Comparison of ENCODE assay signal across 8 mouse cellular contexts in the genomic region with DNA sequence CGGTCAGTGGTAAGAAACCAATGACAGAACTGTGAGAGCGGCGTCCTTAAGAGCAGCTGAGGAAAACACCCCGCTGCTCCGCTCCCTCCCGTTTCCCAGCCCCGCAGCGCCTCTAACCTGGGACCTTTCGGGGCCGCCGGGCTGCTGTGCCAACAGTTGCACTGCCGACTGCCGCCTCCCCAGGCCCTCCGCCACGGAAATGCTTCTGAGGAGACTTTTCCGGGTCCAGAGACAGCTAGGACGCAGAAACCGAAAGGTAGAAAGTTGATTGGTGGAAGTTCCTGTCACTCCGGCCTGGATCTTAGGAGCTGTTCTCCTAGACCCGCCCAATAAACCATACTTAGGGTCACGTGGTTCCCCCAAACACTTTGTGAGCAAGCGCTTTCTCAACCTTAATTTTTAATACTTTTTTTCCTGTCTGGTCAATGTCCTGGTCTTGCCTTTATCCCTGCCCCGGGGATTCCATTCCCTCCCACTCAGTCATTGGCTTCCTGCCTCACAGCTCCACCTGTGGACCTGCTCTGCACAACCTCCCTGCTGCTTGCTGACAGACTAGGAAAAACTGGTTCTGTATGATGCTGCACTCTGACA. TPM values are rescaled to one million over a fixed set of nuclear protein-coding genes. Genes with fewer than 3 reads are reported as not detected.
DNase-seq lines count a peak whose midpoint lies in the region; ATAC-seq and TF ChIP-seq lines count a peak whose summit lies in the region.
"Not testable (repeated sequence)": the region's sequence is repeated elsewhere in the genome, so short reads cannot be mapped to it uniquely, and the experiment has no call there.

A gene (minus strand): TSS at position 195 of the 591 bp plus-strand sequence.

- H3K27me3 ChIP-seq in CH12.LX (replicated peaks); forebrain, embryonic 11.5 days (ENCODE audit: control insufficient read depth, insufficient read depth, low read length); heart, embryonic 16.5 days (ENCODE audit: control insufficient read depth, insufficient read depth, low read length); liver, embryonic 15.5 days; neural tube, embryonic 12.5 days (replicated peaks): not testable (repeated sequence)

- H3K9me3 ChIP-seq in CH12.LX (replicated peaks; ENCODE audit: low read length); forebrain, embryonic 11.5 days (ENCODE audit: control insufficient read depth, low read length); heart, embryonic 16.5 days (replicated peaks; ENCODE audit: control insufficient read depth, low read length); liver, embryonic 15.5 days (replicated peaks); neural tube, embryonic 12.5 days: not testable (repeated sequence)

- in situ Hi-C loops in CH12.LX (cut with MboI; ENCODE audit: low pct_ligation_motif_present, low pct_unique_long_range_greater_than_20kb, low sequenced_read_pairs), result not testable (repeated sequence)

- not testable (repeated sequence) for H3K4me1 ChIP-seq in CH12.LX (ENCODE audit: control insufficient read depth in 1 of 2, insufficient read depth in 2 of 2); forebrain, embryonic 11.5 days (replicated peaks; ENCODE audit: control insufficient read depth, insufficient read depth, low read length); heart, embryonic 16.5 days (ENCODE audit: control insufficient read depth, insufficient read depth, low read length); liver, embryonic 15.5 days (replicated peaks); neural tube, embryonic 12.5 days

- peak within 1 kb of the TSS; percentile 72 for H3K4me2 ChIP-seq in CH12.LX (ENCODE audit: insufficient read depth, low read depth, poor library complexity, severe bottlenecking)
- H3K4me2 ChIP-seq in forebrain, embryonic 11.5 days (ENCODE audit: low read depth, low read length, severe bottlenecking), result peak within 1 kb of the TSS; percentile 52
- H3K4me2 ChIP-seq in heart, embryonic 16.5 days (ENCODE audit: low read depth, low read length), result peak within 1 kb of the TSS; percentile 66
- H3K4me2 ChIP-seq in liver, embryonic 15.5 days, result peak within 1 kb of the TSS; percentile 69
- peak within 1 kb of the TSS; percentile 55 for H3K4me2 ChIP-seq in neural tube, embryonic 12.5 days (replicated peaks)

- peak within 1 kb of the TSS; percentile 52; the same call in 1 of the 2 replicates for H3K27ac ChIP-seq in CH12.LX (ENCODE audit: insufficient read depth, low read depth)
- not testable (repeated sequence) for H3K27ac ChIP-seq in forebrain, embryonic 11.5 days (ENCODE audit: low read depth, low read length); neural tube, embryonic 12.5 days
- peak within 1 kb of the TSS; percentile 76 for H3K27ac ChIP-seq in heart, embryonic 16.5 days (ENCODE audit: low read length)
- peak within 1 kb of the TSS; percentile 64; the same call in 1 of the 2 replicates for H3K27ac ChIP-seq in liver, embryonic 15.5 days (replicated peaks)

- peak; percentile 79 for TF ChIP-seq POLR2A in CH12.LX (IDR thresholded peaks at IDR 0.05; ENCODE audit: low read depth, low read length)

- peak within 1 kb of the TSS; percentile 54 to 75 (median 64) for H3K4me3 ChIP-seq in CH12.LX (replicated peaks in 1 of 3; ENCODE audit: low read depth in 2 of 3, low read length in 2 of 3, poor library complexity in 1 of 3)
- peak within 1 kb of the TSS; percentile 50 for H3K4me3 ChIP-seq in forebrain, embryonic 11.5 days (ENCODE audit: low read depth, low read length)
- peak within 1 kb of the TSS; percentile 72 for H3K4me3 ChIP-seq in heart, embryonic 16.5 days (ENCODE audit: low read length)
- peak within 1 kb of the TSS; percentile 72 for H3K4me3 ChIP-seq in liver, embryonic 15.5 days (replicated peaks)
- peak within 1 kb of the TSS; percentile 53 for H3K4me3 ChIP-seq in neural tube, embryonic 12.5 days

- peak; percentile 97 for DNase-seq in CH12.LX (ENCODE audit: extremely low read depth)
- DNase-seq in c-Kit-positive CD71-positive TER-119-negative erythroid progenitor cells, embryonic 14.5 days (ENCODE audit: low read depth), result peak; percentile 92
- peak; percentile 86 for DNase-seq in forebrain, embryonic 11.5 days (ENCODE audit: low spot score)
- peak; percentile 97 to 99 for DNase-seq in kidney, postnatal 36 days
- peak; percentile 98 for DNase-seq in telencephalon, adult 2 months (ENCODE audit: low read depth, low spot score)

- TF ChIP-seq RAD21 in CH12.LX (IDR thresholded peaks at IDR 0.05; ENCODE audit: low read depth, low read length), result not testable (repeated sequence)

- not testable (repeated sequence) for H3K79me2 ChIP-seq in CH12.LX (replicated peaks; ENCODE audit: control insufficient read depth, extremely low read depth, insufficient read depth, poor library complexity, severe bottlenecking)

- dilution Hi-C loops in CH12.LX (cut with MboI; ENCODE audit: extremely low pct_ligation_motif_present, extremely low pct_unique_long_range_greater_than_20kb, low sequenced_read_pairs), result not testable (repeated sequence)

- TF ChIP-seq CTCF in CH12.LX (conservative IDR thresholded peaks at IDR 0.05 in 1 of 2, IDR thresholded peaks at IDR 0.05 in 1 of 2; ENCODE audit: low read depth in 2 of 2, low read length in 2 of 2), result peak in 1 of 2 experiments; percentile 25; a peak in 1 of 4 replicates

- 1% methylated on average over 23 of the region's 23 CpGs for WGBS in forebrain, embryonic 11.5 days
- WGBS in heart, embryonic 16.5 days, result under 1% methylated on average over 23 of the region's 23 CpGs
- WGBS in liver, embryonic 15.5 days (ENCODE audit: insufficient replicate concordance), result under 1% methylated on average over 23 of the region's 23 CpGs
- WGBS in neural tube, embryonic 12.5 days, result under 1% methylated on average over 23 of the region's 23 CpGs

- peak within 1 kb of the TSS; percentile 87 for H3K9ac ChIP-seq in CH12.LX (ENCODE audit: insufficient read depth, low read depth)
- H3K9ac ChIP-seq in forebrain, embryonic 11.5 days (ENCODE audit: low read length), result peak within 1 kb of the TSS; percentile 63
- H3K9ac ChIP-seq in heart, embryonic 16.5 days (ENCODE audit: low read length), result peak within 1 kb of the TSS; percentile 81
- peak within 1 kb of the TSS; percentile 69 for H3K9ac ChIP-seq in liver, embryonic 15.5 days
- H3K9ac ChIP-seq in neural tube, embryonic 12.5 days, result peak within 1 kb of the TSS; percentile 60

- ATAC-seq in forebrain, embryonic 11.5 days (replicated peaks; ENCODE audit: low FRiP score), result peak; percentile 100
- ATAC-seq in heart, embryonic 16.5 days (replicated peaks; ENCODE audit: extremely low read depth, insufficient read depth, low FRiP score), result peak; percentile 100
- peak; percentile 99 for ATAC-seq in liver, embryonic 15.5 days (ENCODE audit: insufficient read depth)
- peak; percentile 100 for ATAC-seq in neural tube, embryonic 12.5 days (ENCODE audit: low FRiP score, low read depth)

- not testable (repeated sequence) for H3K36me3 ChIP-seq in CH12.LX (replicated peaks in 1 of 2; ENCODE audit: control insufficient read depth in 1 of 2, insufficient read depth in 1 of 2, low read length in 1 of 2); forebrain, embryonic 11.5 days (ENCODE audit: control insufficient read depth, insufficient read depth, low read length); heart, embryonic 16.5 days (ENCODE audit: control insufficient read depth, insufficient read depth); liver, embryonic 15.5 days (replicated peaks); neural tube, embryonic 12.5 days

- TF ChIP-seq EP300 in CH12.LX (IDR thresholded peaks at IDR 0.05; ENCODE audit: low read length), result not testable (repeated sequence)

TF ChIP-seq in CH12.LX, 34 proteins besides CTCF, POLR2A, EP300 and RAD21:
- peak; percentile 55; the same call in 1 of the 2 replicates for TF ChIP-seq SIN3A (IDR thresholded peaks at IDR 0.05; ENCODE audit: low read length)
- TF ChIP-seq NRF1 (IDR thresholded peaks at IDR 0.05; ENCODE audit: low read depth, low read length), result 0 out of 2 replicates have a peak, but pooled peaks have one; percentile 18
- TF ChIP-seq NELFE (IDR thresholded peaks at IDR 0.05; ENCODE audit: low read depth, low read length), result peak; percentile 53
- peak; percentile 68; the same call in 1 of the 2 replicates for TF ChIP-seq ZMIZ1 (IDR thresholded peaks at IDR 0.05; ENCODE audit: low read depth, low read length)
- 0 out of 2 replicates have a peak, but pooled peaks have one; percentile 36 for TF ChIP-seq MXI1 (IDR thresholded peaks at IDR 0.05; ENCODE audit: low read depth, low read length)
- peak; percentile 64; the same call in 1 of the 2 replicates for TF ChIP-seq TCF12 (IDR thresholded peaks at IDR 0.05; ENCODE audit: low read depth, low read length)
- peak; percentile 50 for TF ChIP-seq HCFC1 (IDR thresholded peaks at IDR 0.05; ENCODE audit: low read depth, low read length)
- TF ChIP-seq USF1 (IDR thresholded peaks at IDR 0.05; ENCODE audit: low read depth, low read length), result peak; percentile 83
- 0 out of 2 replicates have a peak, but pooled peaks have one; percentile 23 for TF ChIP-seq CHD2 (IDR thresholded peaks at IDR 0.05; ENCODE audit: low read length)
- peak; percentile 91 for TF ChIP-seq ELF1 (IDR thresholded peaks at IDR 0.05; ENCODE audit: low read depth, low read length)
- peak; percentile 83 for TF ChIP-seq MAX (IDR thresholded peaks at IDR 0.05; ENCODE audit: low read length)
- peak; percentile 85 for TF ChIP-seq TBP (conservative IDR thresholded peaks at IDR 0.05; ENCODE audit: low read depth, low read length)
- TF ChIP-seq USF2 (conservative IDR thresholded peaks at IDR 0.05; ENCODE audit: low read depth, low read length), result peak; percentile 86

RNA-seq across cellular contexts. Expression of the gene that starts here (rescaled TPM):
- total RNA-seq in CH12.LX (2012; rRNA removed), result 2.2 and 2.7 TPM in 2 replicates
- 6.2 and 7.1 TPM in 2 replicates for total RNA-seq in CH12.LX (2014; rRNA removed)
- polyA plus RNA-seq in CH12.LX (2012; ENCODE audit: insufficient read length, low read depth), result 2.1 and 2.7 TPM in 2 replicates
- polyA plus RNA-seq in forebrain, embryonic 11.5 days (2014; fragmentation: Nextera tagmentation; extraction: Ambion mirVana), result 4.0 and 4.3 TPM in 2 replicates
- 1.7 TPM in 2 replicates for polyA plus RNA-seq in heart, embryonic 16.5 days (2015; fragmentation: Nextera tagmentation; extraction: Ambion mirVana)
- 0.85 and 0.90 TPM in 2 replicates for polyA plus RNA-seq in liver, embryonic 15.5 days (2015; fragmentation: Nextera tagmentation; extraction: Ambion mirVana)
- 2.5 and 3.4 TPM in 2 replicates for polyA plus RNA-seq in neural tube, embryonic 12.5 days (2016; fragmentation: Nextera tagmentation; extraction: Ambion mirVana)

Comparison
In these comparisons a context has a peak if more than half of its experiments do, and no peak if none do; other contexts are left out.
1. Peak in ATAC-seq, H3K4me3 ChIP-seq, H3K27ac ChIP-seq, H3K9ac ChIP-seq and H3K4me2 ChIP-seq in liver, embryonic 15.5 days; RNA of the gene not detected or under 1 TPM.